Mouse (Mus musculus) heart, embryonic 15.5 days (tissue): ENCODE data around the gene Map2k5. TPM values are rescaled to one million over a fixed set of nuclear protein-coding genes. Genes with fewer than 3 reads are reported as not detected.

ENCODE experiments used
- ATAC-seq: fragments of 200-750 bp; cut with Nextera tagmentation; replicated peaks from 2 replicates; pipeline ENCODE4 v1.8.0; 2017; ENCODE audit warnings: low read depth, moderate TSS enrichment; ENCODE audit not compliant: insufficient number of reproducible peaks, insufficient read depth, low FRiP score
- H3K27ac ChIP-seq: fragments of 300-500 bp; sonication (generic); 2 replicates; pipeline ENCODE4 v1.5.1; 2015; ENCODE audit warnings: mild to moderate bottlenecking, inconsistent platforms
- H3K27me3 ChIP-seq: fragments of 300-500 bp; sonication (generic); 2 replicates; pipeline ENCODE4 v1.6.1; 2015; ENCODE audit warnings: inconsistent platforms
- H3K36me3 ChIP-seq: fragments of 300-500 bp; sonication (generic); 2 replicates; pipeline ENCODE4 v1.6.1; 2015; ENCODE audit warnings: mild to moderate bottlenecking, inconsistent platforms
- H3K4me1 ChIP-seq: fragments of 300-500 bp; sonication (generic); replicated peaks from 2 replicates; pipeline ENCODE4 v1.6.1; 2015; ENCODE audit warnings: inconsistent platforms
- H3K4me2 ChIP-seq: fragments of 300-500 bp; sonication (generic); 2 replicates; pipeline ENCODE4 v1.6.1; 2015; ENCODE audit warnings: inconsistent platforms, mild to moderate bottlenecking, moderate library complexity
- H3K4me3 ChIP-seq: fragments of 300-500 bp; sonication (generic); 2 replicates; pipeline ENCODE4 v1.5.1; 2015; ENCODE audit warnings: mild to moderate bottlenecking, inconsistent platforms
- H3K9ac ChIP-seq: fragments of 300-500 bp; sonication (generic); 2 replicates; pipeline ENCODE4 v1.6.1; 2015; ENCODE audit warnings: mild to moderate bottlenecking, inconsistent platforms
- H3K9me3 ChIP-seq: fragments of 300-500 bp; sonication (generic); replicated peaks from 2 replicates; pipeline ENCODE4 v1.6.1; 2016; ENCODE audit warnings: inconsistent platforms
- WGBS: fragments of 180-500 bp; shearing (Covaris S2); methylation state at CpG from one replicate; pipeline ENCODE4 v1.1.7; 2015; ENCODE audit warnings: mixed read lengths; 5-methylcytosine and 5-hydroxymethylcytosine counted together
- polyA plus RNA-seq: library from polyadenylated mRNA; unstranded; fragments of >200 nt; fragmentation: Nextera tagmentation; extraction: Ambion mirVana; gene quantifications from 2 replicates; pipeline ENCODE4 v1.2.1, GENCODE M21; 2015

Gene Map2k5
- polyA plus RNA-seq, 1 experiment from 2014 or later = 24.5 TPM

DNA sequence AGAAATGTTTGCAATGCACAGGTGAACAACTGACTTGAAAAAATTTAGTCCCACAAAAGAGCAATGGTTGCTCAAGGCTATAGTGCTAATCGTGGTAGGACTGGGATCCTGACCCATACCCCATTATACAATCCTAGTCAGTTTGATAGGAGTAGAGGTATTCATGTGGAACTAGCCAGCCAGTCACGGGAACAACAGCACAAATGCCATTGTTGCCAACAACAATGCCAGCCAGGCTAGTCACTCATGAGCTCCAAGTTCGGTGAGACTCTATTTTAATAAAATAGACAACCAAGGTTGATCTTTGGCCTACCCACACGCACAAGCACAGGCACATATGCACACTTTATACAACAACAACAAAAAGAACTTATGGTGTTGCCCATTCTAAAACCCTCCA is 120.0 kb downstream of the Map2k5 start:
- Histone ChIP-seq H3K4me3 (no peak overlapping the region), H3K27ac (no peak overlapping the region), H3K4me2 (no peak overlapping the region), H3K9me3 (no peaks in the 10 kb centered on the region), H3K4me1 (peaks cover 13% of the 10 kb centered on the region), H3K27me3 (no peaks in the 10 kb centered on the region), H3K9ac (no peak overlapping the region), H3K36me3 (peaks cover 10% of the 10 kb centered on the region; the same call in 1 of the 2 replicates)
- ATAC-seq = no peak
- WGBS = 84% methylated on average over 4 of the region's 4 CpGs

DNA sequence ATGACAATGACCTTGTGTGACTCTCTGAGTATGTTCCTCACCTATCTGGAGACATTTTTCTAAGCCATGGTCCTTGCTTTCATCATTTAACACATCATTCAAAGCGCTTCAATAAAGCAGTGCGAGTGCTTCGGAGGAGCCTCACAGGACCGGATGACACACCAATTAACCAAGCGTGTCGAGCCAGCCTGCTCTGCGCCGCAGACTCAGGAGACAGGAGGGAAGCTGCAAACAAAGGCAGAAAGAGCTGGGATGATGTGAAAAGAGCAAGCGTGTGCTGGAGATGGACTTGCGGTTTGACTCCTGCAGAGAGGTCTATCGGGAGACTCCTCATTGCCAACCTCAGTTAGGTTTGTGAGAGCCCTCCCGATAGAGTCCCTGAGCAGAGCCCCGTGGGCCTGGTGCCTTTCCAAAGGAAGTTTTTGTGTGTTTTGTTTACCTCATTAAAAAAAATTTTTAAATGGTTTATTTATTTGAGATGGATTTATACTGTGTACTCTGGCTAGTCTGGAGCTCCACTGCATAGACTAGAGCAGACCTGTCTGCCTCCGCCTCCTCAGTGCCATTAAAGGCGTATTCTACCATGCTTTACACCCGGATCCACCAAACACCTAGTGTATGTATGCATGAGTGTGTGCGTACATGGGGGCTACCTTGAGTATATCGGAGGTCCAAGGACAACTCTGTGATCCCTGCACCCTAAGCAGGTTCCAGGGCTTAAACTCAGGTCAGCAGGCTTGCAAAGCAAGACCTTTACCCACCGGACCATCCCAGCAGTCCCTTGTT is 126.7 kb downstream of the Map2k5 start:
- H3K9me3 ChIP-seq = no peaks in the 10 kb centered on the region
- no peaks in the 10 kb centered on the region for H3K27me3 ChIP-seq
- no peak overlapping the region for H3K9ac ChIP-seq
- no peak overlapping the region for H3K4me2 ChIP-seq
- 85% methylated on average over 19 of the region's 19 CpGs for WGBS
- no peak for ATAC-seq
- peaks cover 4% of the 10 kb centered on the region; the same call in 1 of the 2 replicates for H3K36me3 ChIP-seq
- H3K4me3 ChIP-seq = no peak overlapping the region
- H3K27ac ChIP-seq = no peak overlapping the region
- H3K4me1 ChIP-seq = no peaks in the 10 kb centered on the region

DNA sequence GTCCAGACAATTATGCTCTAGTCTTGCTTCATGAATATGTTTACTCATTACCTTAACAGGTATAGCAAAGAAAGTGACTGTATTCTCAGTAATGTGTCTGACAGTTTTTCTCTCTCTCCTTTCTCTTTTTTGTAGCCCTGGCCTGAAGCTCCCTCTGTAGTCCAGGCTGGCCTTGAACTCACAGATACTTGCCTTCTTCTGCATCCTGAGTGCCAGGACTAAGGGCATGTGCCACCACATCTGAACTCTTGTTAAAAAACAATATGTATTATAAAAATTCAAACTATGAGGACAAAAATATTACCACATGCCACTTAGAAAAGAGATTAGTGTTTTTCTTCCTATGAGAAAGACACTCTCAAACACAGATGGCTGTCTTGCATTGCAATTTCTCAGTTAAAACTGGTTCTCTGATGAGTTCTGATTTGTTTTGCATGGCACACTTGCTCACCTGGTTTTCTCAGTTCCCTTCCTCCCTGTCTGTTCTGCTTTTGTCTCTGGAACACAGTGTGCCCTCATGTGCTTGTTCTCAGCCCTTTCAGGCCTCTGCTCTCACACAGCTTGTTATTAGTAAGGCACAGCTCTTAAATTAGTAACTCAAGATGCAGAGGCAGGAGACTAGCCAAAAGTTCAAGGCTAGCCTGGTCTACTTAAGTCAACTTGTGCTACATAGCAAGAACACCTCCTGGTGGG is 129.5 kb downstream of the Map2k5 start:
- Histone ChIP-seq H3K4me3 (no peak overlapping the region), H3K4me1 (no peaks in the 10 kb centered on the region), H3K9me3 (no peaks in the 10 kb centered on the region), H3K36me3 (peaks cover 6% of the 10 kb centered on the region; the same call in 1 of the 2 replicates), H3K27me3 (no peaks in the 10 kb centered on the region), H3K9ac (no peak overlapping the region), H3K4me2 (no peak overlapping the region), H3K27ac (no peak overlapping the region)
- ATAC-seq = no peak

DNA sequence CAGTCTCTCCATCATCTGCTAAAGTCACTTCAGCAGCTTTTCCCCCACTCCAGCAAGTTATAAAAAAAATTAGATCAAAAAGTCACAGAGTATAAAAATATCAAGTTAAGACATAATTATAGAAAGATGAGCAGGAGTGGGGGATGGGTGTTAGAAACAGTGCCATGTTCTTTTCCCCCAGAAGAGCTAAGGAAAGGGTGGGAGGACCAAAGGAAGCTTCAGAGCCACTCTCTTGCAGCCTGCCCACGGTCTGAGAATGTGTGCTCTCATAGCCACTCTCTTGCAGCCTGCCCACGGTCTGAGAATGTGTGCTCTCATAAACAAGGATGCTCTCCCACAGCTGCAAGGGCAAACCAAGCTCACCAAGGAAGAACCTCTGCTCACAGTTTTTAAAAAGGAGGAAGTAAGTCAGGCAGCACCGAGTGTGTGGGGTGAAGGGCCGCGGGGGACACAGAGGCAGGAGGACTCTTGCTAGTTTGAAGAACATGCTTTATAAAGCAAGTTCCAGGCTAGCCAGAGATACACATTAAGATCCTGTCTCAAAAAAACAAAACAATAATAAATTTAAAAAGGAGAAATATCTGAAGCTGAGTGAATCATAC is 131.0 kb downstream of the Map2k5 start:
- WGBS = 75% methylated on average over 5 of the region's 5 CpGs
- ATAC-seq = no peak
- Histone ChIP-seq H3K4me2 (no peak overlapping the region), H3K27ac (no peak overlapping the region), H3K36me3 (peaks cover 6% of the 10 kb centered on the region; the same call in 1 of the 2 replicates), H3K4me3 (no peak overlapping the region), H3K27me3 (no peaks in the 10 kb centered on the region), H3K4me1 (no peaks in the 10 kb centered on the region), H3K9ac (no peak overlapping the region), H3K9me3 (no peaks in the 10 kb centered on the region)

DNA sequence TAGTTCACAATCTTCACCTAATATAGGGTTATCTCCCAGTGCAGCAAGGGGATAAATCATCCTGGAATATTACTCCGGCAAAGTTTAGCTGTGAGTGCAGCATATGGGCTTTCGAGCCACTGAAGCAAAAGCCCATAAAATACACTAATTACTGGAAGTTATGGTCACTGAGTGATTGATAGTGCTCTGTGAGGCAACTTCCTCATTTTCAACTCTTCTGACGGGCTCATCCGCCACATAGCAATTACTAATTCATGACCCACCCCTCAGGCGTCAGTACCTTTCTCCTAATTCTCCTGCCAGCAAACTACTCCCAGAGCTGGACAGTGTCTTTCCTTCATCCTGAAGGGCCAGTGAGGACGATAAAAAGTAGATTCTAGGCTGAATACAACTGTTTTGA is 135.7 kb downstream of the Map2k5 start:
- 78% methylated on average over 6 of the region's 6 CpGs for WGBS
- Histone ChIP-seq H3K4me3 (no peak overlapping the region), H3K9ac (no peak overlapping the region), H3K27me3 (no peaks in the 10 kb centered on the region), H3K36me3 (peaks cover 6% of the 10 kb centered on the region; the same call in 1 of the 2 replicates), H3K4me2 (no peak overlapping the region), H3K27ac (no peak overlapping the region), H3K4me1 (no peaks in the 10 kb centered on the region), H3K9me3 (no peaks in the 10 kb centered on the region)
- no peak for ATAC-seq

DNA sequence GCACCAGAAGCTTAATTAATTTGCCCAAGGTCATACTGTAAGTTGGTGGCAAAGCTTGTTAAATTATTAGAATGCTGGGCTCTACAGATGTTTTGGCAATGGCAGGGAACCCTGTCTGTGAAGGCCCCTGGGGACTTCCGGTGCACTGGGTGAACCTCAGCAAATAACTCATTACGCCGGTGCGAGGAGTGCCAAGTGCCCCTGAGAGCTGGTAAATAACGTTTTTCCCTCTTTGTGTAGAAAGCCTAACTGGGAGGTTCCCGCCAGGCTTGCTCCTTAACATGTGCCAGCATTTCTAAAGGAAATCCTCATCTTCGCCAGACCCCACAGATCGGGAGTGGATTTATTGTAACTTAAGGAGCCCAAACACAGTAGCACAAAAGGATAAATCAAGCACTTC is 136.5 kb downstream of the Map2k5 start:
- 76% methylated on average over 8 of the region's 8 CpGs for WGBS
- H3K27ac ChIP-seq = no peak overlapping the region
- no peak overlapping the region for H3K9ac ChIP-seq
- no peak overlapping the region for H3K4me3 ChIP-seq
- ATAC-seq = no peak
- H3K36me3 ChIP-seq = peaks cover 6% of the 10 kb centered on the region; the same call in 1 of the 2 replicates
- no peaks in the 10 kb centered on the region for H3K27me3 ChIP-seq
- no peaks in the 10 kb centered on the region for H3K4me1 ChIP-seq
- H3K4me2 ChIP-seq = no peak overlapping the region
- no peaks in the 10 kb centered on the region for H3K9me3 ChIP-seq

DNA sequence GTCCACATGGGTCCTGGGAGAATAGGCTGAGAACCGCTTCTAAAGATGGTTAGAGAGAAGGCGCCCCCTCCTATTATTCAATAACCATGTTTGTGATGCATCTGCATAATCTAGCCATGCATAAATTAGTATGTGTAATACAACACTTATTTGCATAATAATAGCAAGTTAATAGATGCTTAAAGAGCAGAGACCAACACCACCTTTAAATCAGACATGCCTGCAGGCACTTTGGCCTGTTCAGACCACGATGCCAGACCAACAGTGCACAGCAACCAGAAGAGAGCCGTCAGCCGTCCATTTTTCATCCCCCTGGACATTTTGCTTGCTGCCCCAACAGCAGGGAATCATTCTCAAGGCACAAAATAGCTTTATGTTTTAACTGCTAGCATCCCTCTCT is 143.3 kb downstream of the Map2k5 start:
- Histone ChIP-seq H3K4me1 (no peaks in the 10 kb centered on the region), H3K27me3 (no peaks in the 10 kb centered on the region), H3K4me2 (no peak overlapping the region), H3K4me3 (no peak overlapping the region), H3K9ac (no peak overlapping the region), H3K36me3 (peaks cover 6% of the 10 kb centered on the region), H3K9me3 (no peaks in the 10 kb centered on the region), H3K27ac (no peak overlapping the region)
- ATAC-seq = no peak
- 91% methylated on average over 5 of the region's 5 CpGs for WGBS

DNA sequence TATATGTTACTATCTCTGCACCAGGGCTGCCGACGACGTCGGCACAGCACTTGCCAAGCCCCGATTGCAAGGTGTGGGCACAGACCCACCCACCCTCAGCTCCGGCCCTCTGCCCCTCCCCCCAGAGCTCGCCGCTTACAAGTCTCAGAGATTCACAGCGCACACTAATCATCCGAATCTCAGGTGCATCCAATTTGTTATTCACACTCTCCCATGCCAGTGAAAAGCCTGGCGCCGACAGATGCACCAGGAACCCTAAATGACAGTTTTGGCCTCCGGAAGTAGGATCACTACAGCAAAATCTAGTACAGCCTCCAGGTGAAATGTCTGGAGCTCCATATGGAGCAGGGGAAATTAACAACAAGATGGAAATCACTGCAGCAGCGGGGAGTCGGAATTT is 147.4 kb downstream of the Map2k5 start:
- Histone ChIP-seq H3K4me1 (0 out of 2 replicates have a peak, but pooled peaks cover 2% of the 10 kb centered on the region), H3K9ac (no peak overlapping the region), H3K4me3 (no peak overlapping the region), H3K27me3 (no peaks in the 10 kb centered on the region), H3K36me3 (peaks cover 6% of the 10 kb centered on the region; the same call in 1 of the 2 replicates), H3K27ac (no peak overlapping the region), H3K9me3 (no peaks in the 10 kb centered on the region), H3K4me2 (no peak overlapping the region)
- WGBS = 75% methylated on average over 15 of the region's 15 CpGs
- no peak for ATAC-seq

DNA sequence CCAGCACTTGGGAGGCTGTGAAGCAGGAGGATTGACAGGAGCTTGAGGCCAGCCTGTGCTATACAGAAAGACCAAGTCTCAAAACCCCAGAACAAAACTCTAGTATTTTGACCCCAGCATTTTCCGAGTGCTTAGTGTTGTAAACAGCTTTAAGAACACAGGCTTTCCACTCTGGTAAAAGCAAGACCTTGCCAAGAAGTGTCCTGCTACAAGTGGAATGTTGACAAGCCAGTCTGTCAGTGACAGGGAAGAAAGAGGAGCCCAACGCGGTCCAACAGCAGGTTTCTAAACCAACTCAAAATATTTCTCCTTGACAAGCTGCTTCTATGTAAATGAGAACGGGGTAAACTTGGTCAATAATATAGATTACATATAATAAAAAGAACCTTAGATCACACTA is 148.6 kb downstream of the Map2k5 start:
- H3K9me3 ChIP-seq = no peaks in the 10 kb centered on the region
- no peak overlapping the region for H3K27ac ChIP-seq
- H3K4me2 ChIP-seq = no peak overlapping the region
- H3K36me3 ChIP-seq = no peaks in the 10 kb centered on the region
- ATAC-seq = no peak
- H3K4me3 ChIP-seq = no peak overlapping the region
- 43% methylated on average over 4 of the region's 4 CpGs for WGBS
- H3K4me1 ChIP-seq = 0 out of 2 replicates have a peak, but pooled peaks cover 2% of the 10 kb centered on the region
- H3K9ac ChIP-seq = no peak overlapping the region
- no peaks in the 10 kb centered on the region for H3K27me3 ChIP-seq

DNA sequence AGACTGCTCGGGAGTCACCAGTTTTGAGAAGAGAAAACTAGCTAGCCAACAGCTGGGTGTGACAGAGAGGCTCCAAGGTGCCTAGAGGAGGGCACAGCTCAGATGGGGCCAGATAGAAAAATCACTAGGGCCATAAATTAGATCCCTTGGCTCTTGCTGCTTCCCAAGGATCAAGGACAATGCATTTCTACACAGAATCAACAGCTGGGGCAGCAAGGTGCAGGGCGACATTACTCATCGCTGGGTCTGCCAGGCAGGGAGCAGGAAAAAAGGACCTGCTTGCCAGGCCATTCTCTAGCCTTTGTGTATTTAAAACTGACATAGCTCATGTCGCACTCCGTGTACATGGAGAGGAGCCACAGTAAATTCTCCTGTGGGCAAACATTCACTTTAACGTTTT is 155.5 kb downstream of the Map2k5 start:
- H3K36me3 ChIP-seq = no peaks in the 10 kb centered on the region
- H3K9ac ChIP-seq = no peak overlapping the region
- no peak overlapping the region for H3K4me3 ChIP-seq
- H3K4me1 ChIP-seq = no peaks in the 10 kb centered on the region
- 87% methylated on average over 6 of the region's 6 CpGs for WGBS
- no peak overlapping the region for H3K4me2 ChIP-seq
- H3K9me3 ChIP-seq = no peaks in the 10 kb centered on the region
- ATAC-seq = no peak
- no peaks in the 10 kb centered on the region for H3K27me3 ChIP-seq
- H3K27ac ChIP-seq = no peak overlapping the region

DNA sequence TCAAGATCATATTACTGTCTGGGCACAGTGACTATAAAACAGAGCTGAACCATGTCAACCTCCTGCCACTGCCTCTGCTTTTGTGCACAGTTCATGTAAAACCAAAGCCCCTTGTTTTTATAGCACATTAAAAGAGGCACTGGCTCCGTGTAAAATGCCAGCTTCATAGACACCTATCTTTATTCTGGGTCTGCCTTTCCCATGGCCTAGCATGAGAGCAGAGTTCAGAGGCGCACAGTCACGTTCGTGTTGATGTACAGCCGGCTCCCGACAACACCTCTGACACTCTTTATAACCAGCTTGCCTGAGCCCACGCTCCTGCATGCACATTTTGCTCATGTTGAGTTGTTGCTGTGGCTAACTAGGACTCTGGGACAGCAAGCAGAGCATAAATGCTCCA is 157.9 kb downstream of the Map2k5 start:
- no peak overlapping the region for H3K4me2 ChIP-seq
- no peak overlapping the region for H3K9ac ChIP-seq
- H3K4me3 ChIP-seq = no peak overlapping the region
- peaks cover 3% of the 10 kb centered on the region; the same call in 1 of the 2 replicates for H3K36me3 ChIP-seq
- H3K4me1 ChIP-seq = no peaks in the 10 kb centered on the region
- ATAC-seq = no peak
- H3K27ac ChIP-seq = no peak overlapping the region
- no peaks in the 10 kb centered on the region for H3K9me3 ChIP-seq
- 69% methylated on average over 7 of the region's 7 CpGs for WGBS
- no peaks in the 10 kb centered on the region for H3K27me3 ChIP-seq
